Mouse (Mus musculus): ENCODE measurements around the gene Gpr171. TPM values are rescaled to one million over a fixed set of nuclear protein-coding genes. Genes with fewer than 3 reads are reported as not detected.
"Not testable (repeated sequence)": the region's sequence is repeated elsewhere in the genome, so short reads cannot be mapped to it uniquely, and the experiment has no call there.

The Gpr171 gene
- polyA plus RNA-seq, 1 experiment from 2014 or later: 8.4 TPM

DNA sequence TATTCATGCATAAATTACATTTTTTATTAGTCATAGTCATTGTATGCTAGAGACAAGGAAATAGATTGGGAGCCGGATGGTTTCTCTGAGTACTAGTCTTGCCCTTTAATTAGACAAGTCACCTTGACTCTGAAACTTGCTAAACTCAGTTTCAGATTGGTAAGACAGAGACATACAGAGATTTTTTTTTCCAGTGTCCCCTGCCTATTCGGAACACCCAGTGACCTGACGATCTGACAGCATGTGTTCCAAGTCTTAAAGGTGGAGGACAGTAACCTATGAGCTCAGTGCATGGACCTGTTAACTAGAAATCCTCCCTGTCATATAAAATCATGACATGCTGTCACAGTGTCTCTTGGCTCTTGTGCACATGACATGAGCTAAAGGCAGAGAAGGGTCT is 27.9 kb upstream of the Gpr171 start:
- no peaks in the 10 kb centered on the region for H3K36me3 ChIP-seq (ENCODE audit: inconsistent target)
- H3K4me3 ChIP-seq (ENCODE audit: inconsistent target): peak overlapping the region; percentile 39
- H3K27ac ChIP-seq: peak overlapping the region; percentile 73
- WGBS (ENCODE audit: missing documents): 35% methylated on average over 3 of the region's 3 CpGs
- H3K79me2 ChIP-seq (ENCODE audit: inconsistent target): peaks cover 3% of the 10 kb centered on the region; the same call in 1 of the 2 replicates

DNA sequence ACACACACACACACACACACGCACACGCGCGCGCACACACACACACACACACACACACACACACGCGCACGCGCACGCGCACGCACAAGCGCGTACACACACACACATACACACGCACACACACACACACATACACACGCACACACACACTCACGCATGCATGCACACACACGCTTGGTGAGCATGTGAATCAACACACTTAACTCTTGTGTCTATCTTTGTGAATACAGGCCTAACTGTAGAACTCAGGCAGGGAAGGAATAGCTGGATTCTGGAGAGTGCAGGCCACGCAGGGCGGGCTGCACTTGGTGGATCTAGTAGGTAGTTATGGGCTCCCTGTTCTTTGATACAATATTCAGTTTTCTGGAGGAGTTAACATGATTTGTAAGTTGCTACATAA is 27.1 kb upstream of the Gpr171 start:
- H3K79me2 ChIP-seq (ENCODE audit: inconsistent target): peaks cover 3% of the 10 kb centered on the region; the same call in 1 of the 2 replicates
- no peak overlapping the region for H3K27ac ChIP-seq
- H3K4me3 ChIP-seq (ENCODE audit: inconsistent target): no peak overlapping the region
- 100% methylated on average over 2 of the region's 20 CpGs for WGBS (ENCODE audit: missing documents)
- H3K36me3 ChIP-seq (ENCODE audit: inconsistent target): no peaks in the 10 kb centered on the region

DNA sequence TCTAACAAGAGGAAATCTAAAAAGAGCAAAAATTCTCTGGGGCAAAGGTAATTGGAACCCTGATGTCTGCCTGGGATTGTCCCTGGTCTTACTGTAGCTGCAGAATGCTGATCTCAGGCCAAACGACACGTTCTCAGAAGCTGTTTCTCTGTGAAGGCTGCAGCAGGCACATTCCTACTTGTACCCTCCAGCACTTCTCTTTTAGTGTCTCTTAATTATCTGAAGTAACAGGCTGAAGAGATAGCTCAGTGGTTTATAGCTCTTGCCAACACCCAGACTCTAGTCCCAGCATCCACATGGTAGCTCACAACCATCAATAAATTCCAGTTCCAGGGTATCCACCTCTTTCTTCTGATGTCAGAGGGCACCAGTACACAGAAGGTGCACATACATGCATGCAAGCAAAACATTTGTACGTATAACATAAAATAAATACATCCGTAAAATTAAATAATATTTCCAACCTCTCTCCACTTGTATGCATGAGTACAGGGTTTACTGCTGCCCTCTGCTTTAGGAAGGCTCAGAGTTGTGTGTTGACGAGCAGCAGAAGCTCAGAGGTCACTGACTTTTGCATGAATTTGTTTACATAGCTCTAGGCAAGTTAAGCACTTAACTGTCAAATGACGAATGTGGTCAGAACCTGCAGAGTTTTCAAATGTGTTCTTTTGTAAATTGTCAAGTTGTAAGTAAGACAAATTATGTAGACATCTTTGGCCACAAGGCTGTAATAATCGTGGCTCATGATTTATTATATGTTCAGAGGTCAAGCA is 24.3 kb upstream of the Gpr171 start:
- WGBS (ENCODE audit: missing documents): 56% methylated on average over 7 of the region's 7 CpGs

DNA sequence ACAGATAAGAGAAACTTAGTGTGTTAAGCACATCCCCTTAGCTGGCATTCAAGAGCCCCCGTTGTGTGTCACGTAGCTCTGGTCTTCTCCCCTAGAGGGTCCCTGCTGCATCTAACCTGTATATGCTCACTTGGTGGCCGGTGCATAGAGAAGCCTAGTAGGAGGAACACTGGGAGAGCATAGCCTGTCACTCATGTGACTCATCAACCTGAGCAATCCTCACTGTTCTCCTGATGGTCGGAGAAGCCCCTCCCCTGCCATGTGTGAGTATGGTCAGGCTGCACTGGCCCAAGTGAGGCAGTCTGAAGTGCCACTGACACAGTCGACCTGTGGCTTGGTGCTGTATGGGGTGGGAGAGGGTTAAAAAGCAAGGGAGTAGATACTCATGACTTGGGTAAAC is 23.4 kb upstream of the Gpr171 start:
- Histone ChIP-seq H3K4me3 (ENCODE audit: inconsistent target) (no peak overlapping the region), H3K27ac (no peak overlapping the region; the same call in 1 of the 2 replicates), H3K36me3 (ENCODE audit: inconsistent target) (peaks cover 5% of the 10 kb centered on the region; the same call in 1 of the 2 replicates), H3K79me2 (ENCODE audit: inconsistent target) (peaks cover 3% of the 10 kb centered on the region; the same call in 1 of the 2 replicates)
- WGBS (ENCODE audit: missing documents): 73% methylated on average over 5 of the region's 5 CpGs

More for the DNA sequence above, 24.3 kb upstream of the Gpr171 start:
- peaks cover 5% of the 10 kb centered on the region; the same call in 1 of the 2 replicates for H3K36me3 ChIP-seq (ENCODE audit: inconsistent target)
- H3K27ac ChIP-seq: no peak overlapping the region; the same call in 1 of the 2 replicates
- no peak overlapping the region for H3K4me3 ChIP-seq (ENCODE audit: inconsistent target)
- H3K79me2 ChIP-seq (ENCODE audit: inconsistent target): peaks cover 3% of the 10 kb centered on the region; the same call in 1 of the 2 replicates

DNA sequence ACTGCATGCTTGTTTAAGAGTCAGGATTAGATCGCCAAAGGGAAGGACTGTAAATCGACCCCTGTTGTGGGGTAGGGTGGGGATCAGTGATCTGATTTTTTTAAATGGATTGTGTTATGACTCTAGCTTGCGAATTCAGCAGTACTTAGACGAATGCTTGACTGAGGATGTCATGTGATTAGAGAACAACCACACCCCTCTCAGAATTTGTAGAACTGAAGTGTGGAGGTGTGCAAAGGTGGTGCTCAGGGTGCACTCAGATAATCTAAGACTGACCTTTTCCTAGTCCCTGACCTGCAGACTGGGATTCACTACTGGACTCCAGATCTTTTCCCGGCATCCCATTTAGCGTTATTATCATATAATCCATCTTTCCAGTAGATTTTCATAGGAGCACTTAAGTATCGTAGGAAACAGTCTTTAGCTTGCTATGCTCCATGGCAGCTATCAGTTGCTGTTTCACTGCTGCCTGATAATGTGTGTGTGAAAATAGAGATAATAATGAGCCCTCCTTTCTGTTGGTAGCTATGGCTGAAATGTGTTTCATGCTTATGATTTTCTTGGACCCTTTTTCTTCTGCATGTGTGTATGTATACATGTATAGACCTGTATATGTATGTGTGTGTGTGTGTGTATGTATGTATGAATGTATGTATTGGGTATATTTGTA is 20.3 kb upstream of the Gpr171 start:
- Histone ChIP-seq H3K4me3 (ENCODE audit: inconsistent target) (no peak overlapping the region), H3K79me2 (ENCODE audit: inconsistent target) (no peaks in the 10 kb centered on the region), H3K36me3 (ENCODE audit: inconsistent target) (peaks cover 5% of the 10 kb centered on the region; the same call in 1 of the 2 replicates), H3K27ac (no peak overlapping the region)
- 91% methylated on average over 7 of the region's 7 CpGs for WGBS (ENCODE audit: missing documents)

DNA sequence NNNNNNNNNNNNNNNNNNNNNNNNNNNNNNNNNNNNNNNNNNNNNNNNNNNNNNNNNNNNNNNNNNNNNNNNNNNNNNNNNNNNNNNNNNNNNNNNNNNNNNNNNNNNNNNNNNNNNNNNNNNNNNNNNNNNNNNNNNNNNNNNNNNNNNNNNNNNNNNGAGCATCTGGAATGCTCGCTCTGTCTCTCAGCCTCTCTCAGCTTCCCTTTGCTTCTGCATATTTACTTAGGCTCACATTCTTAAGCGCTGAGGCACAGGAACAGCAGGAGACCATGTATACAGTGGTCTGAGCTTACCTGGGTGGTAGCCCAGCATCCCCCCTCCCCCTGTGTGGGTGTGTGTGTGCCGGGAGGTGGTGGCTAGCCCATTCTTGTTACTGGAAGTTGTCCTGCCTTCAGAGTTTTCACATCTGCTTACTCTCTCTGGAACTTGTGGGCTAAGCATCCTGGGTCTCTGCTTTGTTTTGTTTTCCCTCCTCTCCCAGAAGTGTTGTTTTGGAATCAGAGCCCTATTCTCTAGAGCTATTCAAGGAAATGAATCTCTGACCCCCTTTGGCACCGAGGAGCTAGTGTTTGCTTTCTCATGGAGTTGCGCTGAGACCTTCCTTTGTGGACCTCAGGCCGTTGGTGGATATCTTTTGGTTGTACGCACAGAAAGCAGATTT is 19.6 kb upstream of the Gpr171 start:
- Histone ChIP-seq H3K36me3 (ENCODE audit: inconsistent target) (peaks cover 6% of the 10 kb centered on the region; the same call in 1 of the 2 replicates), H3K4me3 (ENCODE audit: inconsistent target) (no peak overlapping the region), H3K27ac (no peak overlapping the region), H3K79me2 (ENCODE audit: inconsistent target) (no peaks in the 10 kb centered on the region)
- WGBS (ENCODE audit: missing documents): 89% methylated on average over 7 of the region's 7 CpGs

DNA sequence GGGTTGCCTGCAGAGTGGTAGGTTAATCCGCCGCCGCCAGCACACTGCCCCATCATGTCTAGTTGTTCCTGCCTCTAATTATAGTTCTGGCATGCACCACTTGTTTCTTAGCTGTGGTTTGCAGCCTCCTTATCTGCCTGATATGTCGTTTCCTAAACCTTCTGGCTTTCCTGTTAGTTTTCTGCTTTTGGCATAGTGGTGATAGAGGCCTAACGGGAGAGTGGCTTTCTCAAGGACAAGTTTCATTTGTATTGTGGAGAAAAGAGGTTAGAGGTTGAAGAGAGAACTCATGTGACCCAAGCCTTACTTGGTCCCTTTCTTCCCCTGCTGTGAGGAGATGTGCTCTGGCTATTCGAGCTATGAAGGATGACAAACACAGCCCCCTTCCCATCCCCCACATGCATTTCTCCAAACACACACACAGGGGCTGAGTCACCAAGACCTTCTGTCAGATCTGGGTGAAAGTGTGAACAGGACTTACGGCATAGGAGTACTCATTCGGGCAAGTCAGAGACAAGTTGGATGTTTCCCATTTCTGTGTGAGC is 12.4 kb upstream of the Gpr171 start:
- Histone ChIP-seq H3K4me3 (ENCODE audit: inconsistent target) (no peak overlapping the region), H3K79me2 (ENCODE audit: inconsistent target) (no peaks in the 10 kb centered on the region), H3K27ac (0 out of 2 replicates have a peak overlapping the region, but pooled peaks have one; percentile 5), H3K36me3 (ENCODE audit: inconsistent target) (peaks cover 13% of the 10 kb centered on the region; the same call in 1 of the 2 replicates)
- 26% methylated on average over 8 of the region's 8 CpGs for WGBS (ENCODE audit: missing documents)

DNA sequence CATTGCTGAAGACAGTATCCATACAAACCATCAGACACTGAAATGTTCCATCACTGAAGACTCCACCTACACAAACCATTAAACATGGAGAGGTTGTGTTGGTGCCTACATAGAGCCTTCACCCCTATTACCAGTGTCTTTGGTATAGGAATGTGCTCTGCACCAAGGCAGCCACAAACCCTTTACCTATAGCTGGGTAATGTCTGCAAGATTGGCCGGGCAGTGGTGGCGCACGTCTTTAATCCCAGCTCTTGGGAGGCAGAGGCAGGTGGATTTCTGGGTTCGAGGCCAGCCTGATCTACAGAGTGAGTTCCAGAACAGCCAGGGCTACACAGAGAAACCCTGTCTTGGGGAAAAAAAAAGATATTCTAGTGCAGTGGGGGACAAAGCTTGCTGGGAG is 11.7 kb upstream of the Gpr171 start:
- 88% methylated on average over 3 of the region's 4 CpGs for whole genome bisulfite sequencing (ENCODE audit: missing documents)
- not testable (repeated sequence) for H3K79me2 ChIP-seq (ENCODE audit: inconsistent target); H3K4me3 ChIP-seq (ENCODE audit: inconsistent target); H3K27ac ChIP-seq
- H3K36me3 ChIP-seq (ENCODE audit: inconsistent target): peaks cover 13% of the 10 kb centered on the region; the same call in 1 of the 2 replicates

DNA sequence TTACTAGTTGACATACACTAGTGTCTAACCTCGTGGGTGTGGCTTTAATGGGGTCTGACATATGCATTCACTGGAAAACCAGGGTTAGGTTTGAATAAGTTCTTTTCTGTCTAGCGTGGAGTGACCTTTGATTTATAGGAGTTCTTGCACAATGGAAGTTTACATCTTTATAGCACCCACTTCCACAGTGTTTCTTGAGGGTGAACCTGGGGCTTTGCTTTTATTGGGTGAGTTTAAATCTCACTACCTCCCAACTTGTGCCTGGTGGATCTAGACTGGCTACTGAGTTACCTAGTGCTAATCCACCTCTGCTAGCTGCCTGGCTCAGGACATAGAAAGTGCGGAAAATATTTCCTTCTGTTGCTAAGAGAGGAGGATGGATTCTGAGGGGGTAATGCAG is 10.3 kb upstream of the Gpr171 start:
- 81% methylated on average over 3 of the region's 3 CpGs for WGBS (ENCODE audit: missing documents)
- no peaks in the 10 kb centered on the region for H3K79me2 ChIP-seq (ENCODE audit: inconsistent target)
- no peak overlapping the region for H3K4me3 ChIP-seq (ENCODE audit: inconsistent target)
- no peak overlapping the region for H3K27ac ChIP-seq
- H3K36me3 ChIP-seq (ENCODE audit: inconsistent target): peaks cover 13% of the 10 kb centered on the region; the same call in 1 of the 2 replicates

DNA sequence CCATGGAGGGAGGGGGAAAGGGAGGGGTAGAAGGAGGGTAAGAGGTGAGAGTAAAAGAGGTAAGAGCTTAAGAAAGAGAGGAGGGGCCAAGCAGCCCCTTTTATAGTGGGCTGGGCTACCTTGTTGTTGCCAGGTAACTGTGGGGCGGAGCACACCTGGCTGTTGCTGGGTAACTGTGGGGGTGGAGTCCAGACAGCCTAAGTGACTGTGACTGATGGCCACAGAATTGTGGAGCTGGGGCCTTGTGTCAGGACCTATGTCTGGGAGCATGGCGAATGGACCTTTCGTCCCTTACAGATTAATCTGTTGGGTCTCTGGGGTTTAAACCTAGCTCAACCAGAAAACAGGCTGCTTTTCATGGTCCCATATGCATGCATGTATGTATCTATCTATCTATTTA is 8.2 kb upstream of the Gpr171 start:
- H3K79me2 ChIP-seq (ENCODE audit: inconsistent target); H3K36me3 ChIP-seq (ENCODE audit: inconsistent target); H3K27ac ChIP-seq; H3K4me3 ChIP-seq (ENCODE audit: inconsistent target): not testable (repeated sequence)
- 93% methylated on average over 3 of the region's 3 CpGs for WGBS (ENCODE audit: missing documents)

DNA sequence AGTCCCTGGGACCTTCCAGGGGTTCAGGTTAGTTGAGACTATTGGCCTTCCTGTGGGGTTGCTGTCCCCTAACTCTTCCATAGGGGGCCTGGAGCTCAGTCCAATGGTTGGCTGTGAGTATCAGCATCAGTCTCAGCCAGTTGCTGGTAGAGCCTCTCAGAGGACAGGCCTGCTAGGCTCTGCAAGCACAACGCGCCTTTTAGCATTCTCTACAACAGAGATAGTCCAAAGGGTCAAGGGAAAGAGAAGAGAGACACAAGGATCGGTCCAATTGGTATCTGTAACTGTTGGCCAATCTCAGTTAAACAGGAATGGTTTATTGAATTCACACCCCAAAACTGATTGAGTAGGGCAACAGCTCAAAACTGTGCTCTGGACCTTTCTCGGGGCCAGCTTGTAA is 5.8 kb upstream of the Gpr171 start:
- no peak overlapping the region for H3K4me3 ChIP-seq (ENCODE audit: inconsistent target)
- no peaks in the 10 kb centered on the region for H3K79me2 ChIP-seq (ENCODE audit: inconsistent target)
- WGBS (ENCODE audit: missing documents): 92% methylated on average over 4 of the region's 4 CpGs
- H3K27ac ChIP-seq: no peak overlapping the region
- no peaks in the 10 kb centered on the region for H3K36me3 ChIP-seq (ENCODE audit: inconsistent target)

DNA sequence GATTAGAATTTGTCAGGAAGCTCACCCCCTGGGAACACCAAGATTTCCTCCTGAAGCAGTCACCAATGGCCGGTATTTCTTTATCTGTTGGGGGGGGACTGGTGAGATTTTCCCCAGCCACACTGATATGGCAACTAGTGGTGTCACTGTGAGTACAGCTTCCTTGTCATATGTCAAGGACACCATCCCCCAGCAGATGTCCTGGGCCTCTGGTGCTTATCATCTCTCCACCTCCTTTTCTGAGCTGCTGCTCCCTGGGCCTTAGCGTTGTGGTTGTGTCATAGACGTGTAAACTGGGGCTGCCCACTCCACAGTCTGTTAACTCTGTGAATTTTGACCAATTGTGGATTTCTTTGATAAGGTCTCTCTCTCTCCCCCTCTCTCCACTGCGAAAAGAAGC is 2.8 kb upstream of the Gpr171 start:
- Histone ChIP-seq H3K4me3 (ENCODE audit: inconsistent target) (no peak overlapping the region), H3K27ac (no peak overlapping the region), H3K79me2 (ENCODE audit: inconsistent target) (no peaks in the 10 kb centered on the region), H3K36me3 (ENCODE audit: inconsistent target) (no peaks in the 10 kb centered on the region)
- WGBS (ENCODE audit: missing documents): 72% methylated on average over 4 of the region's 4 CpGs

DNA sequence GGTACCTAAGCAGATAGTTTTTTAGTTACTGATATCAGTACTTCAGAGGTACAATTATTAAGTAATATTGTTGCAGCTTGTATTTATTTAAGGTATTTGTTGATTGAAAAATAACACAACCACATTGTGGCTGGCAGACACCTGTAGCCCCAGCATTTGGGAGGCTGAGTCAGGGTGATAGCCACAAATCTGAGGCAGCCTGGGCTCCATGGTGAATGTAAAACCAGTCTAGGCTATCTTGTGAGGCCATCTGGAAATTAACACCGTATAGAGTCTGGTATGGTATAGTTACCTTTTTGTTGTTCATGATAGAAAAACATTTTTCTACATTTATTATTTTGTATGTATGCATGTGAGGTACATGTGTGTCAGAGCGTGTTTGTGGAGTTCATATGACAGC is 525 bp upstream of the Gpr171 start:
- no peaks in the 10 kb centered on the region for H3K79me2 ChIP-seq (ENCODE audit: inconsistent target)
- H3K4me3 ChIP-seq (ENCODE audit: inconsistent target): no peak overlapping the region
- H3K36me3 ChIP-seq (ENCODE audit: inconsistent target): no peaks in the 10 kb centered on the region
- H3K27ac ChIP-seq: no peak overlapping the region
- WGBS (ENCODE audit: missing documents): 93% methylated on average over 2 of the region's 2 CpGs

DNA sequence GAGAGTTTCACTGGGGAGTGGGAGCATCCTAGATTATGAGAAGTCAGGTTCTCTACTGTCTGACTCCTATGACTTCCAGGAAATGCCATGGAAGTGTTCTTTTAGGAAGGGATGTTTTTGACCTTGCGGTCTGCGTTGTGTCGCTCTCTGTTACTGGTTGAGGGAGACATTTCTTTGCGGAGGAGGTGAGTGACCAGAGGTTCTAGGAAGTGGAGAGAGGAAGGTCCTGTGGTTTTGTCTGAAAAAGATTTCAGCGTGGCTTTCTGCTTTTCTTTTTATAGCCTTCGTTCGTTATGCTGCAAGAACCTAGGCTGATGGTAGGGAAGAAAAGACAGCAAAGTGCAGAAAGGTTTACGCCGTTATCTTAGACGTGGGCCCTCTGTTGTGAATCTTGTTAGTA is 3.1 kb downstream of the Gpr171 start:
- H3K4me3 ChIP-seq (ENCODE audit: inconsistent target): no peak overlapping the region
- H3K27ac ChIP-seq: no peak overlapping the region
- no peaks in the 10 kb centered on the region for H3K79me2 ChIP-seq (ENCODE audit: inconsistent target)
- H3K36me3 ChIP-seq (ENCODE audit: inconsistent target): no peaks in the 10 kb centered on the region
- 10% methylated on average over 10 of the region's 10 CpGs for WGBS (ENCODE audit: missing documents)
